Mouse (Mus musculus) gonadal fat pad, adult 2 months (tissue): Measurements from ENCODE around the gene Ksr1. TPM values are rescaled to one million over a fixed set of nuclear protein-coding genes. Genes with fewer than 3 reads are reported as not detected.

Experiments used
- DNase-seq: peaks from one replicate; pipeline ENCODE4 v3.0.0-alpha.2; 2012; ENCODE audit warnings: low read depth
- polyA plus RNA-seq: library from polyadenylated mRNA; depleted of rRNA; stranded (reverse); fragments of >200 nt; gene quantifications from 2 replicates; pipeline ENCODE4 v1.2.3, GENCODE M21; 2012

Ksr1 gene
- polyA plus RNA-seq, 1 experiment = 13.9 TPM

DNA sequence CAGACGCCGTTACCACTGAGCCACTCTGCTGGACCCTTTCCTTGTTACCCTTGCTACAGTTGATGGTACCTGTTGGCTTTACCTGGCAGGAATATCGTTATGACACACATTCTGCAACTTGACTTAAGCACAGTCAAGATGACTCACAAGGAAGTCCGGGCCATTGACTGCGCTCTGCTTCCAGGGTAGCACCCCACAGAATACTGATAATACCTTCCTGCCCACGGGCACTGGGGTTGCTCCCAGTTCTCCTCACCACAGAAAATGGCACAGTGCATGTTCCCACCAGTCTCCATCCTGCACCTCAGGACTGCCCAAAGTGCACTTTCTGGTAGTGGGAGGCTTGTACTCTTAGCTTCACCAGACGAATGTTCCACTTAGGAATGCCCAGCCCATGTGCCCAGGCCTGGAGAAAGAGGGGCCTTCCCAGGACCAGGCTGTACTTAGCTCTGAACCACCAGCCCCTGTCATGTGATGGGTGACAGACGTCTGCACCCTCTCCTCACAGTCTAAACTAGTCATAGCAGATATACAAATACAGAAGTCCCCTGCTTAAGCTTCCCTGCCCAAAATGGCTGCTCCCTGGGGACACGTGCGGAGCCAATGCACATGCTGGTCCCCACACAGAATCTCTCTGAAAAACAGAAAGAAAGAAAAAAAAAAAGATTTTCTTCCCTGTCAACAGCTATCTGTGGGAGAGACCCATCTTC is 52.1 kb downstream of the Ksr1 start:
- no peak for DNase-seq

DNA sequence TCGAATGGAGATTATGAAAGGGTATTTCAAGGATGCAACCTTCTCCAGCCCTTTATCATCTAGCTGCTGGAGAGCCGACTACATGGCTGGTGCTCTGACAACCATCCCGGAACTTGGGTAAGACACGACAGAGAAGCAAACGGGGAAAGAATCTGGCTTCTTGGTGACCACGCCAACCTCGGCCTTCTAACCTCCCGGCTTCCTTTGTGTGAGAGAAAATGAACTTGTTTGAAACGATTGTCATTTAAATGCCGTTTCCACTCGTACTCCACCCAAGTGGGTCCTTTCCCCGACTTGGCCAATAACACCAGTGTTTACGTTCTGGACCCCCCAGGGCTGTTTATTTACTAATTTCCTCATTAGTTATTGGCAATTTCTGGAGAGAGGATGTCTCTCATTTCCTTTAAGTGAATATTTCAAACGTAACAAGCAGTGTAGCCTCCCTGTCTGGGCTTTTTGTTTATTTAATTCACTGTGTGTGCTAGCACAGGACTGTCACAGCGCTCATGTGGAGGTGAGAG is 52.8 kb downstream of the Ksr1 start:
- no peak for DNase-seq

DNA sequence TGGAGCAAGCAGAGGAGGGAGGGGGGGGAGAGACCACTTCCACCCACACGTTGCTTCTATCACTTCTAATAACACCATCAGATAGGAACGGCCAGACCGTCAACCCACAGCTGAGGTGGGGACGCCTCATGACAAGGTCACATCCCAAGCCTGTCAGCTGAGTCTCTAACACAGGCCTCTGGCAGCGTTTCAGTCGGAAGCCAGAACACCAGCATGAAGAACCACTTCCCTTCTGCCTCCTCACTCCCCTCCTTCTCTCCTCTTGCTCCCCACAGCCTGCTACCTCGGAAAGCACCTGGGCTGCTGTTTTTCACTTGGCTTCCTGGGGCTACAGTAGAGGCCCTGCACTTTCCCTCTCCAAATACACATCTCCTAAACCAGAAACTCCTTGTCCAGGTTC is 53.4 kb downstream of the Ksr1 start:
- no peak for DNase-seq

DNA sequence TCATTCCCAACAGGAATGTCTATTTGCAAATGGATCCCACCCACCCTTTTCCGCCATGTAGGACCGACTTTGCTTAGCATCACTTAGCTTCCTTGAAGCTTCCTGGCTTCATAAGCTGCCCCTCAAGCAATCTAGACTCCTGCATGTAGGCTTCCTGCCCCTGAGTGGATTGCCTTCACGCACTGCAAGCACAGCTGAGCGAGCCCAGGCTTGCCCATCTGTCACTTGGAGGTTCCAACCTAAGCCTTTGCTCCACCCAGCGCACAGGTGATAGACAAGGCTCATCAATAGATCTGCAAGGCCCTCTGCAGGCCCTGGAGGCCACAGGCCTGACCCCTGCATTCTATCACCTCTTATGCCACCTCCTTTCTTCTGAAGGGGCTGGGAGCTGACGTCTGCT is 54.0 kb downstream of the Ksr1 start:
- no peak for DNase-seq

DNA sequence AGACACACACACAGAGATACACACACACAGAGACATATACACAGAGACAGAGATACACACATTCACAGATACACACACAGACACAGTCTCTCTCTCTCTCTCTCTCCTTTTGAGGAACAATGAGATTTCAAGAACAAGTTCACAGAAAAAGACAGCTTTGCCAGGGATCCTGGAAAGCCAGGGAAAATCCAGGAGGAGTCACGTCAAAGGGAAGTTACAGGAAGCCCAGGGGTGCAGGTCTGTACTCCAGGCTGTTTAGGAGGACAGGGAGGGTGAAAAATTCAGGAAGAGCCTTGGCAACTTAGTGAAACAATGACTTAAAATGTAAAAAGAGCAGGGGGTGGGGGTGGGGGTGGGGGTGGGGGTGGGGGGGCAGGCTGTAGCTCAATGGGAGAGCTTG is 56.5 kb downstream of the Ksr1 start:
- DNase-seq = no peak

DNA sequence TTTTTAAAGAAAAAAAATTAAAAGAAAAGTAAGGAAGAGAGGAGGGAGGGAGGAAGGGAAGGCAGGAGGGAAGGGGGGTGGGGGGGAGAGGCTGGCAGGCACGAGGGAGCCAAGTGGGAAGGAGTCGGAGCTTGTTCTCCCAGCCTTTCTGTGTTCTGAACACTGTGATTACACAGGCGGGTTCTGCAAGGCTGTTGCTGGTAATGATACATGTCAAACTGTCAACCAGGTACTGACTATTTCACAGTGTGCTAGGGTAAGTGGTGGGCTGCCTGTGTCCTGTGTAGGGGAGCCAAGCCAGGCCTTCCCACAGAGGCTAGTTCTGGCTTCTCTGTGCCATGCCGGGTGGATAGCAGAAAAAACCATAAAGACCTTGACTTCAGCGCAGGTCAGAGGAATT is 57.2 kb downstream of the Ksr1 start:
- no peak for DNase-seq

DNA sequence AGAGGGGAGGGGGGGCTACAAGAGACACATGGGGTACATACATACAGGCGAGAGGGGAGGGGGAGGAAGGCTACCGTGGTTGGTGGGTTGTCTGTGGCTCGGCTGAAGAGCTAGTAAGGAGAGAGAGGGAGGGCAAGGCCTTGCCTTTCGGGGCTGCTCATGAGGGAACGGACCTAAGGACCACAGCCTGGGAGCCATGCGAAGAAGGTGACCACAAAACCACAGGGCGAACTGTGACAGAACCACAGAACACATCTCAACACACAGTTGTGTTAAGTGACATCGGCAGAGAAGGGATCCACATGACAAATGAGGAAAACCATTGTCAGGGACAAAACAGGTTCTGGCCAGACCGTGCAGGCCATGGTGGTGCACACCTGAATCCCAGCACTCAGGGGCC is 57.9 kb downstream of the Ksr1 start:
- DNase-seq = no peak

DNA sequence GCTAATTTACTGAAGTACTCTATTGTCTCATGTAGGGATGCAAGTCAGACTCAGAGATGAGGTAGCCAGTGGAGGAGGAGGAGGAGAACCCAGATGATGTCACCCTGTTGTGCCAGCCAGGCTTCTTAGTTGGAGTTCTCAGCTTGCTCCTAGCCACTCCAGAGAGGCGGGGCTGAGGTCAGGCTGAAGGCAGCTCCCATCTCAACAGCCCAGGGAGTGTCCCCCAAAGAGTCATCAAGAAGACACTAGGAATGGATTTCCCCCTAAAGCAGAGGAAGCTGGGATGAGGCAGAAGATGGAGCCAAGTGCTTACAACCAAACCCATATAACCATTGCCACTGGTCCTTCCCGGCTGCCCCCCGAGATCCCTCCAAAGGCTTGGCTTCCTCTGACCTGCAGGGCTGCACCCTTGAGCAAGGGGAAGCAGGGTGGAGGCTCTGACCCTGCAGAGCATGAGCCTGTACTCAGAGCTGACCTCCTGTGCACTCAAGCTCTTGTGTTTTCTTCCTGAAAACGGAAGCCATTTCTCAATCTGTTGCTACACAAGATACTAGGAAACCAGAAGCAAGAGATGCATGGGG is 58.4 kb downstream of the Ksr1 start:
- no peak for DNase-seq

DNA sequence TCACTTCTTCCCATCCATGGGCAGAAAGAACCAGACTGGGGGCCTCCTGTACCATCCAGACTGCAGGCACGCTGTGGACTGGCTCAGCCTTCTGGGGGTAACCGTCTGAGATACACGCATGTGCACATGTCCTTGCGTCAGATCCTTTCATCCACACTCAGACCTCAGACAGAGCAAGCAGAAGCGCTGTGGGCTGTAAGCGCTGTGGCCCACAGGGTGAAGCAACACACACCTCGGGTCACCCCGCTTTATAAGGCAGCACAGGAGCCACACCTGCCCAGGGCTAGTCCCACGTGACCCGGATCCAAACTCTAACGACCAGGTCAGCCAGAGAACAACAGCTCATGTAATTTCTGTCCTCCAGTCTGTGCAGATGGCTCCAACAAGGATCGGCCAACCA is 59.4 kb downstream of the Ksr1 start:
- DNase-seq = no peak

DNA sequence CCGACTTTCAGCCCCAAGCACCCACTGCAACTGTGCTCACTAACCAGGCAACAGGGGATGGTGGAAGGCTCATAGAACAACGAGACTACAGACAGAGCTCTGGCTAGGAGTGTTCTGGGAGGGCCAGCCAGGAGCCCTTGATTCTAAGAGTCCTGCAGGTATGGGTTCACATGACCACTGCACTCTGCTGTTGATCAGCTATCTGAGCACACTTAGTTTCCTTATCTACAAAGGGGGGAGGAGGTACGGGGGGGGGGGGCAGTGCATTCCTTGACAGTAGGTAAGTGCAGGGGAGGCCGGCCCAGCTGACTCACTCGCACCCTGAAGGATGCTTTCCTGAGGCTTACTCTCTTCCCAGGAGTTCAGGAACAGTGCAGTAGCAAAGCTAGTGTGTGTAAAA is 61.1 kb downstream of the Ksr1 start:
- DNase-seq = no peak

DNA sequence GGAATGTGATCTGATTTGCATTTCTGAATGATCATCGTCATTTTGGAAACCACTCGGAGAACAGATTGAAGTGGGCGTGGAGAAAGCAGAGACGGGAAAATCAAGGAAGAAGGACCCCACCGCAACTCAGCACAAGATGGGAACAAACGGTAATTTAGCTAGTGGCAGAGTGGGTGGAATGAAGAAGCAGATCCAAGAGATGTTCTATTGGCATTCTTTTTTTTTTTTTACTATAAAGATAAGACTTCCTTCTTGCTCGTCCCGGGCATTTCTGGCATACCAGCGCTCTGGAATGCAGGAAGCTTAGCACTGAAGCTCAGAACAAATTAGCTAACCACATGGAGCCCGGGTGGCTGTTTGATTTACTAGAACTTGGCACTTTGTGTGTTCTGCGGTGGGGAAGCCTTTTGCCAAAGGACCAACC is 63.2 kb downstream of the Ksr1 start:
- no peak for DNase-seq

DNA sequence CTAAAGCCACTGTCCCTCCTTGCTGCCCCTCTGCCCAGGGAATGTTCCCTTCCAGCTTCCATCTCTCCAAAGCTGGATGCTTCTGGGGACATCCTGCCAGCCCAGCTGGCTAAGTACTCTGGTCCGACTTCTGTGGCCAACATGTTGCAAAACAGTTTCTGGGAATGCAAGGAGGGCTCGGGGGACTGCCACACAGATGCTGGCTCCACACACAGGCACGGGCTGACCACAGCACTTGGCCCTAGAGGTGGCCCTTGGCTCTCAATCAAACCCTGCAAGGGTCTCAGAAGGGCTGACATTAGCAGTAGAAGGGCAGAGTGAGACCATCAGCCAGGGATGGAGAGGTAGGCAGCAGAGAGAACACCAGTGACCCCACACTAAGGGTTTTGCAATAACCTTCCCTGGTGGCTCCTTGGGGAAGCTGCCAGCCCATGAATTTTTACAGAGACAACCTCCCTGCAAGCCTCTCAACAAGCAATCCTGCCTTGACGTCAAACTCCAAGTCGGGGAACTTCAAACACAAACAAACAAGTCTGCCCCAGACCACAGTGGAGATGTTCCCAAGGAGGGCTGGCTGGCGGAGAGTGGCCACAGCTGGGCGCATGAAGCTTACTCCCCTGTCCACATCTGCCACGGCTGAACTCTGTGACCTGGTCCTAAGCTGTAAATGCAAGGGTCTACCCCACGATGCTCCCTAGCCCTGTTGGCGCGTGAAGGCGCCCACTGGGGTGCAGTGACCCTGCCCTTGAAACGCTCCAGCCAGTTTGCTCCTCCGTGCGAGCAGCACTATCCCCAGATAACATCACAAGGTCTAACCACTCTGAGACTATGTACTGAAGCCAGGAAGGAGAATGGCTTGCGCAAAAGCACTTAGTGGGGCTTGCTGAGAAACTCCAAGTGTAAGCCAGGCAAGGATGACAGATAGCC is 65.0 kb downstream of the Ksr1 start:
- DNase-seq = no peak

DNA sequence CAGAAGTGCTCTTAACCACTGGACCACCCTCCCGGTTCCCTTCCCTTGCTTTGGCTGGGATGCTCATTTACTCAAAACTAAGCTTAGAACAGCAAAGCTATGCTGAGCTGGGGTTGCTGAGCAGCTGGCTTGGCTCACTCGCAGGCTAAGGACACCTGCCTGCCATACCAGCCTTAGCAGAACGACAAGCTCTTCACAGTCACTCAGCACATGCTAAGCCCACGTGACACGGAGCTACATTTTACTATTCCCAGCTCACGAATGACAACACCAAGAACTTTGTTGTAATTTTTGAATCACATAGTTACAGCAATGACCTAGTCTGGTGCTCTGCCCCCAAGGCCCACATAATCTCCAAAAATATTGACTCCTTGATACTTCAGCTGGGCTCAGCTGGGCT is 66.1 kb downstream of the Ksr1 start:
- DNase-seq = no peak

DNA sequence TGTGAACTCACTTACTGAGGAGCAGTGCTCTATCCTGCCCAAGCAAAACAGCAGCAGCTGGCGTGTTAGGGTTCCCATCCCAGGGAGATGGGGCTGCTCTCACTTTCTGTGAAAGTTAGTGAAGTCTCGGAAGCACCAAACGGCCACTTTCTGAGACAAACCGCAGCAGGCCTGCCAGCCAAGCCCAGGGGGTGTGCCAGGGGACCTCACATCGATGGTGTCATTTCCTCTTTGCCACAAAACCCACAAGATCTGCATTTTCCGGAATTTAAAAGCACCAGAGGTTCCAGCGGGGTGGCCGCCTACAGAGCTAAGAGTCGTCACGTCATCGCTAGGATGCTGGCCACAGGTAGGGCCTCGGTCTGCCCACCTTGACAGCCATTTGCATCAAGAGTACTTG is 69.7 kb downstream of the Ksr1 start:
- no peak for DNase-seq

DNA sequence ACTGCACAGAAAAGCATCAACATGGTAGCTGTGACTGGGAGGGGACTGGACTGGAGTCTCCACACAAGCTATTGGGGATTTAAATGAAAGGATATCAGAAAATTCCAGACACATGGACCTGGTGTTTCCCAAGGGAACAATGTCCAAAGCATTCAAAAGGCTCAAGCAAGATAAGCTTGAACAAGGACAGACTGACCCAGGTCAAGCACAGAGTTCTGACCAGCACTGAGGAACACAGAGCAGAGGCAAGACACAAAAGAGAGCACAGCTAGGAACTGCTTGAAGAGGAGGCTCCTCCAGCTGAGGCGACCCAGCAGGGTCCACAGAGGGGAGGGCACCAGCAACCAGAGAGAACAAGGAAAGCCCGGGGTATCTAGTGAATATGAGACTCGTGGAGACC is 71.2 kb downstream of the Ksr1 start:
- no peak for DNase-seq

DNA sequence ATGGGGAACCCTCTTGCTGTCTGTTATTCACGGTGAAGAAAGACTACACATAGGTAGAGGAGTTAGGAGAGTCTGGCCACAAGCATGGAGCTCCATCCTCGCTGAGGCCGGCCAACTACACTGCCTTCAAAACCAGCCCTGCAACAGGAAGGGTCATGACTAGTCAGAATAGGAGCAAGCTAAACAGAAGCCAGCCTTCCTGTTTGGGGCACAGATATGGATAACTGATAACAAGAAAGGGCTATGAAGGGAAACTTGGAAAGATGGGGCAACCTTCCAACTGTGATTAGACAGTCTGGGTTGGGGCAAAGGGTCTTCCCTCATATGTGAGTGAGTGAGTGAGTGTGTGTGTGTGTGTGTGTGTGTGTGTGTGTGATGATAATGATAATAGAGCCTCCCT is 71.6 kb downstream of the Ksr1 start:
- no peak for DNase-seq

DNA sequence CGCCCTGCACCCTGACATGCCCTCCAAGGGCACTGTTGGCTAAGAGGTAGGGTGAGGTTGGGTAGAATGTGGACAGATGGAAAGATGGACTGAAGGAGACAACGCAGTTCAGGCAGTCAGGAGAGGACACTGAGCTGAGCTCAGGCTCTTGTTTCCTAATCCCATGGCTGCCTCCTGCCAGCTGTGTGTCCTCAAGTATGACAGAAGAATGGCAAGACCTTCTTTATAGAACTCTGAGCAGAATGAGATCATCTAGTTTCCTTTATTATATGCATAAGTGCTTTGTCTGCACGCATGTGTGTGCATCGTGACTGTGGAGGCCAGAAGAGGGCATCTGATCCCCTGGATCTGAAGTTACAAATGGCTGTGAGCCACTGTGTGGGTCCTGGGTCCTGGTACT is 72.6 kb downstream of the Ksr1 start:
- no peak for DNase-seq

DNA sequence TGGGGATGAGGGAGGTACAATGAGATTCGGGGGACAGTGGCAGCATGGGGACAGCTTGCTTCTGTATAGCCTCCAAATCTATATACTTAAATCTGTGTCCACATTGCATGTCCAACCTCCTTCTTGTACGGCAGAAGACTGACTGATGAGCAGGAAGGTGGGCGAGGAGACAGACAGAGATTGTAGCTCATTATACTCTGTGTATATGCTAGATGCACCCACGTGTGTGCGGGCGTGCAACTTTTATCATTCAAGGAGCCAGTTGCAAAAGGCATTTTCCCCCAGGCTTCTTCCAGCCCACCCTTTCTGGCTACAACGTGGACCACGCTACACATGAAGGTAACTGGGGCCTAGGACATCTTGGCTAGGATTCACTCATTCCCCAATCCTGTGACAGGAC is 74.1 kb downstream of the Ksr1 start:
- no peak for DNase-seq

DNA sequence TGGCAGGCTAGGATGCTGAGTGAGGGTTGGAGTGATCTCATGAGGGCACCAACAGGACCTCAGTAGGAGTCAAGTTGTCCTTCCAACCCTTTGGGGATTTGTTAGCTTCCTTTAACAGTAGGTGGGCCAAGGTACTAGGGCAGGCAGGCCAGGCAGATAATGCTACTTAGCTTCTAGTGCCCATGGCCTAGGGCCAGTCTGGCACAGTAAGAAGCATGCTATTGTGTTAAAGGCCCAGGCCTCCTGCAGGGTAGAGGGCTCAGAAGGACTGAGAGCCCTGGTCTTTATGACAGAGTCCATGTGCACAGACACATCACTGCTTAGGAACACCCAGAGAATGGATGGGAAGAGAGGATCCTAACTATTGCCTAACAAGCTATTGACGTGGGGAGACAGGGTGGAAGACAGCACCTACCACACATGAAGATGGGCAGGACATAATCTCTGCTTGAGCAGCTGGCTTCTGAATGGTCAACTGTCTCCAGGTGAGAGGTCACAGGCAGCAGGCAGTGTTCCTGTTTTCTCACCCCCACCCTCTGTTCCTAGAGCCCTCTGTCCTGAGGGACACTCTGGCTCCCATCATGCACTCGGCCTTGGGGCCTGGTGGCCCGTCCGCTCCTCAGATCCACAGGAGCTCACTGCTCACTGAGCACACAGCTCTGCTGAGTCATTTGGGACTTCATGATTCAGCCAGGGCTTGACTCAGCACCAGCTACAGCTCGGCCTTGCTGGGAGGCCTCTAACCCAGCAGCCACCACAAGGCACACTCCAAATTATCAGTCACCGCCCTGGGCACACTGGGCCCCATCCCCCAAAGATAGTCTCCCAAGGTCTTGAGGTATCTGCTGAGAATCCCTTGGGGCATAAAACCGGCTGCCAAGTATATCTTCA is 74.9 kb downstream of the Ksr1 start:
- no peak for DNase-seq

DNA sequence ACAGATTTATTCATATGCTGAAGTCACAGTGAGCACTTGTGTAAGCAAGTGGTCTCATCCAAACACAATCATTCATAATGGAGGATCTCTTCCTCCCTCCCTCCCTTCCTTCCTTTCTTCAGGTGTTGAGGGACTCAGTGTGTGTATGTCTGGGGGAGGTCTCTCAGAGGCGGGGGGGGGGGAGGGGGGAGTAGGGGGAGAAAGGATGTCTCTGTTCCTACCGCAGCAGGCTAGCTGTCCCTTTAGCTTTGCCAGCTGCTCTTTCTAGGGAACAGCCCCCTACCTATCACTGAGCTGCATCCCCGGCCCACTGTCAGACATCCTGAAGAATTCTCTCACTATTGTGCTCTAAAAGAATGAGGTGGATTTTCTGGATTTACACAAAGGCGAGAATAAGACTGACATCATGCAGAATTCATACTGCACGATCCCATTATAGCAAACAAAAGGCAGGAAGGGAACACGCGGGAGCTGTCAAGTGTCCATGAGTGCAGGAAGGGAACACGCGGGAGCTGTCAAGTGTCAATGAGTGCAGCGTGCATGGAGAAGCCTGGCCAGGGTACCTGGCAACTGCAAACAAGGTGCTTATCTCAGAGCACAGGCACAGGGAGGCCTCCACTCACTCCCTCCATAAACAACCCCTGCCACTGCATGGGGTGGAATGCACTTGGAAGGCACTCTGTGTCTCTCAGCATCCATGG is 76.6 kb downstream of the Ksr1 start:
- DNase-seq = no peak

DNA sequence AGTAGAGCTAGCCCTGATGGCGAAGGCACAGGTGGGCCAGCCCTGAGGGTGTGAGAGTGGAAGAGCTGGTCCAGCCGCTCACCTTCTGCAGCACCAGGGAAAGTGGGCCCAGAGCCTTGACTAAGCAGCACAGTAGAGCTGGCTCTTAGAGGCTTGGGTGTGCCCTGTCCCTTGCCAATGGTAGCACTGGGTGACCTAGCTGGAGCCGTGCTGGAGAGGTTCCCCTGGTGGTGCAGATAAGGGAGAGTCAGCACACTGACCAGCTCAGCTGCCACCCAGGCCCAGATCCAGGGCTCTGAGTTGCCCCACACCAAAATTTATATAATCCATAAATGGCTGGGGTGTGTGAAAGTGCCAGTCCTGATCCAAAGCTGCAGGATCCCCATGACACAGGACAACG is 79.0 kb downstream of the Ksr1 start:
- no peak for DNase-seq
